Mouse (Mus musculus) left cerebral cortex, adult 9 months (tissue): ENCODE results near the gene Top2a.
"Not testable (repeated sequence)": the region's sequence is repeated elsewhere in the genome, so short reads cannot be mapped to it uniquely, and the experiment has no call there.

ENCODE experiments used
- DNase-seq, 2 experiments: peaks; one replicate each; pipeline ENCODE4 v3.0.0; 2022; ENCODE audit warnings: low spot score in 2 of 2

The Top2a gene

DNA sequence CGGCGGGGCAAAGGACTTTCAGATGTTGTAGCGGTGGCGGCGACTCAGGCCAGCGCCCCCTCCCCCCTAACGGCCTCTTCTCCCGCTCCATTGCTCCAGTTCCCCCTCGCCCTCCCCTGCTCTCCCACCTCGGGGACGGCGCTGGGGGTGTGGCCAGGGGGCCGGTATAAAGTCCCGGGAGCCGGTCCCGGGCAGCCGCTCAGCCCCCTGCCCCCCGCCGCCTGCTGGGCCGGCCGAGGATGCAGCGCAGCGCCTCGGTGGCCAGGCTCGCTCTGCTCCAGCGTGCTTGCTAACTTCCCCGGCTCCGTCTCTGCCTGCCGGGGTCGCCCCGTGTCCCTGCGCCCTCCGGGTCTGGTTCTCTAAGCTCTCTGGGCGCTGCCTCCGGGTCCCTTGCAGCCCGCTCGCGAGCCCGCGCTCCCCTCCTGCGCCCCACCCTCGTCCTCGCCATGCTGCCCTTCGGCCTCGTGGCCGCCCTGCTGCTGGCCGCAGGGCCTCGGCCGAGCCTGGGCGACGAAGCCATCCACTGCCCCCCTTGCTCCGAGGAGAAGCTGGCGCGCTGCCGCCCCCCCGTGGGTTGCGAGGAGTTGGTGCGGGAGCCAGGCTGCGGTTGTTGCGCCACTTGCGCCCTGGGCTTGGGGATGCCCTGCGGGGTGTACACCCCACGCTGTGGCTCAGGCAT is 17.2 kb upstream of the Top2a start, which contains the start of gene Igfbp4:
TSS of gene Igfbp4 (plus strand) at position 194 of the 679 bp plus-strand sequence.
- DNase-seq = no peak

DNA sequence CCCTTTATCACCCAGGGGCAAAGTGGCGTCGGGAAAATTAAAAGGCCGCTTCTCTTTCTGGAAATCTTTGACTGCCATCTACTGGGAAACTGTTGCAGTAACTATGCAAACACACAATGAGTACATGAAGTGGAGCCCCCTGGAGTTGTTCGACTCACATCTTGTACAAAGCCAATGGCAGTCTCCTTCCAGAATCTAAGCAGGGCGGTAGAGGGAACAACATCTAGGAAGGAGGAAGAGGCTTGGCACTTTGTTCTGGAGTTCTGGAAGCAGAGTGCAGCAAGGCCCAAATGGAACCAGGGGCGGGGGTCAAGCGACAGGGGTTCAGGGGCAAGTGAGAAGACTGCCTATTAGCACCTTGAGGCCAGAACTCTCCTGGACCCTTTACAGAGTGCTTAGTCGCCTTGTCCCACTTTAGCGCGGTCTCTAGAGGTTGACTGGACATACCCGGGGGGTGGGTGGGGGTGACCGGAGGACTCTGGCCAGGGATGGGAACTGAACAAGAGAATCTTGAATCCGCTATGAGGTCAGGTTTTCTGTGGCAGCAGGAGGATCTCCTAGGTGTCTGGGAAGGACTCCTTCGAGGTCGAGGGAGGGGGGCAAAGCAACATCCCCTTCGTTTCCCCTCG is 16.5 kb upstream of the Top2a start:
- DNase-seq = peak in 1 of 2 experiments; percentile 39

DNA sequence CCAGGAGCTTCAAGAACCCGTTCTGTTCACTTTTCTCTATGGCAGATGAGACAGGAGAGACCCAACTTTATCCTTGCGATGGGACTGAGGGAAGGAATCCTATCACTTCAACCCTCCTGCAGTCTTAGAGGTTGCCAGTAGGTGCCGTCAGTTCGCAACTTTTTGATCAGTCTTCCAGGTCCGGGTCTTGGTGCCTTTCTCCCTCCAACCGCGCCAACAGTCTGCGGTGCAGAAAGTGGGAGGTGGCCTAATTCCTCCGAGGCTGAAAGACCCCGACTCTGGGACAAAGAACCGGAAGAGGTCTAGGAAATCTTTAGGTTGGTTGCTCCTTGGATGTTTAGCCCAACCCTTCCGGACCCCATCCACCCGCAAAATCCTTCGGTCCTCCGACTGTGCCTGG is 15.8 kb upstream of the Top2a start:
- DNase-seq = peak in 1 of 2 experiments; percentile 81

GRCm38 (mm10) chr11:99036254-99036653 is 12.3 kb upstream of the Top2a start:
- DNase-seq = no peak

DNA sequence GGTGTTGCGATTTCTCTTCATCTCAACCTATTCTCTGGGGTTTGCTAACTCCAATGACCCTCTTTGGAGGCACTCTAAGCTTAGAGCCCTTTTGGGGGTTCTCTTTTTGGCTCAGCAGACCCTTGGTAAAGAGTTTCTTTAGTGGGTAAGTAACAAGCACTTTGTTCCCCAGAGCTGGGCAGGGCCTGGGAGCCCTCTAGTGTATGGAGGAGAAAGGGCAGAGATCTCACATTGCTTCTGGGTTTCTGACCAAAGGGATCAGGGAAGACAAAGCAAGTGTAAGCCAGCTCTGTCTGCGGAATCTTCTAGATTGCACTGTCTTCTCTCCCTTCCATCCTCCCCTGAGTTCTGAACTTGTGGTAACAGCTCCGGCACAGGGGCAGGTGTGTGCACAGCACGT is 11.4 kb upstream of the Top2a start:
- DNase-seq = no peak

- no peak for DNase-seq
These were observed 3.0 kb upstream of the Top2a start for GRCm38 (mm10) chr11:99026899-99027440.

- DNase-seq = no peak
These were observed 1.9 kb upstream of the Top2a start for GRCm38 (mm10) chr11:99025878-99026277.

GRCm38 (mm10) chr11:99024468-99025134 is 612 bp upstream of the Top2a start:
- no peak for DNase-seq

GRCm38 (mm10) chr11:99023094-99023493 is 895 bp downstream of the Top2a start:
- no peak for DNase-seq

DNA sequence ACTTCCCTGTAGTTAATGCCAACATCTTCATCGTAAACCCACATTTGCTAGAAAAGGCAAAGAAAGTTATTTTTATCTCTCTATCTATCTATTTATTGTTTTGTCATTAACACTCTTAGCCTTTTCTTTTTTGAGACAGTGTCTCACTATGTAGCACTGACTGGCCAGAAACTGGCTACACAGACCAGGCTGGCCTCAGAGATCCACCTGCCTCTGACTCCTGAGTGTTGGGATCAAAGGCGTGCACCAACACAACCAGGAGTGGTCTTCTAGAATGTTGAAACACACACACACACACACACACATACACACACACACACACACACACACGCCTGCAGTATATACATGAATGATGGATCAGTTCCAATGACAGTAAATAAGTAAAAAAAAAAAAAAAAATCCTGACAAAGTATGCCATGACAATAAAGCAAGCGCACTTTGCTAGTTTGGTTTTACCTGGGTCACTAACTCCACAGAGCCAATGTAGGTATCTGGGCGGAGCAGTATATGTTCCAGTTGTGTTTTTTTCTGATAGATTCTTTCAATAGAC is 1.5 kb downstream of the Top2a start:
- no peak for DNase-seq

DNA sequence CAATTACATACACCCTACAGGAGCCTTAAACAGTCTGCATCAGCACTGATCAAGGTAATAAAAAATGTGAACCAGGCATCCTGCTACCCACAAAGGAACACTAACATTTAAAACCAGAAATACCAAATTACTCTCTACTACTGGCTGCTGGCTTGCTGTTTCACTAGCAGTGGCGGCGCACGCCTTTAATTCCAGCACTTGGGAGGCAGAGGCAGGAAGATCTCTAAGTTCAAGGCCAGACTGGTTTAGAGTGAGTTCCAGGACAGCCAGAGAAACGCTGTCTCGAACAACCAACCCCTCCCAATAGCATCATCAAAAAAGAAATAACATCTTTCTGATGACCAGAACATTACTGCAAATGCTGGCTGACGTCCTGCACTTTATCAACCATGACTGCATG is 4.1 kb downstream of the Top2a start:
- DNase-seq = no peak

GRCm38 (mm10) chr11:99013856-99014255 is 10.1 kb downstream of the Top2a start:
- no peak for DNase-seq

GRCm38 (mm10) chr11:99010706-99011105 is 13.3 kb downstream of the Top2a start:
- DNase-seq = no peak

GRCm38 (mm10) chr11:99010124-99010523 is 13.9 kb downstream of the Top2a start:
- no peak for DNase-seq

DNA sequence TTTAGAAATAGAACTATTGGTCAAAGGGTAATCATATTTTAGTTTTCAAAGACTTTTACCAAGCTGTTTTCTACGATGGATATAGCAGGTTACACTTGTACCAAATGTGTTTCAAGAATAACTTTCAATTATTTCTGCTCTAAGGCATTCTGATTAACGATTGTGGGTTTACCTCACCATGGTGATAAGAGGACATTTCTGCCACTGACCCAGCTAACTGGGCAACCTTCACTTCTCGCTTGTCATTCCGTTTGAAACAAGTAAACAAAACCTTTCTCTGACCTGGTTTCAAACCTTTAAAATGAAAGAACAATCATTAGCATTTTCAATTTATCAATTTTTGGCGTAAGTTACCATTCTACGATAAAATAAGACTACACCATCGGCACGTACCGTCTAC is 17.2 kb downstream of the Top2a start:
- no peak for DNase-seq

DNA sequence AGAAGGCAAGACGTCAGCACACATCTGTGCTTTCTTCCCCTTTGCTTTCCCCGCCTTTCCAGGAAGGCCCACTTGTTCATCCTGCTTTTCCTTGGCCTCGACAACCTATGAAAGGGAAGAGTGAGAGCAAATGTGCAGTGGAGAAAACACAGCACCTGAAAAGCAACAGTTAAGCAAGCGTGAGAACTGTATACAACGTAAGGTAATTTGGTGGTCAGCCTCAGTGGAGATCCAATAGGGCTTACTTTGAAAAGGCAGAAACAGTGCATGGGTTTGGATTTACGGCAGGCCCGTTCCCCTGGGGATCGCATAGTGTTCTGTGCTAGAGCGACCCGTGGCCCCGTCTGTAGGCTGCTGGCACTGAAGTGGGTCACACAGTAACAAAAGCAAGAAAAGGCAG is 24.7 kb downstream of the Top2a start:
- no peak for DNase-seq

GRCm38 (mm10) chr11:98998776-98999175 is 25.2 kb downstream of the Top2a start:
- no peak for DNase-seq

DNA sequence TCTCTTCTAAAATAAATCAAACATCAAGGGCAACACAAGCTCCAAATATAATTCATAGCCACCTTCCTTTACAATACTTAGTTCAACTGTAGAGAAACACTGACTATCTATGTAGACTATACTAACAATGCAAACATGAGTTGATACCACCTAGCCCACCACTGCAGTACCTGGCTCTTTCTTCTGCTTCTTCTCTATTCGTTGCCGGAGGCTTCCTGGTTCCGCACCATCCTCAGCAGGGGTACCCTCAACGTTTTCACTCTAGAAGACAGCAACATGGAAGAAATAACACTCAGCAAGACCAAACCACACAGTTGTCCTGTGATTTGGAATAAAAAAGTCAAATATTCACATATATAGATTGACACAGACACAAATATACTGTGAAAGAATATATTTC is 26.3 kb downstream of the Top2a start:
- no peak for DNase-seq

DNA sequence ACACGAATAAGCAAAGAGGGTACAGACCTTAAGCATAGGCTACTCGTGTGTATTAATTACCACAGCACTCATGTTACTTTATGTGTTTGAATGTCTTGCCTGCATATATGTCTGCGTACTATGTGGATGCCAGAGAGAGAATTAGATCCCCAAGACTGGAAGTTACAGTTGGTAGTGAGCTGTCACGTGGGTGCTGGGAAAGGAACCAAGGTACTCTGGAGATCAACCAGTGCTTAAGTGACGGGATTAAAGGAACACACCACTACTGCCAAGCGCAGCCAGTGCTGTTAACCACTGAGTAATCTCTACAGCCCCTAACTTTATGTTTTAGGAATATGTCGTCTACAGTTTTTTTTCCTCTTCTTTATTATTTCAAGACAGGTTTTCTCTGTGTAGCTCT is 28.0 kb downstream of the Top2a start:
- no peak for DNase-seq

- DNase-seq = no peak
These were observed 33.1 kb downstream of the Top2a start for GRCm38 (mm10) chr11:98990866-98991265.

GRCm38 (mm10) chr11:98988260-98988659 is 35.7 kb downstream of the Top2a start:
- not testable (repeated sequence) for DNase-seq

DNA sequence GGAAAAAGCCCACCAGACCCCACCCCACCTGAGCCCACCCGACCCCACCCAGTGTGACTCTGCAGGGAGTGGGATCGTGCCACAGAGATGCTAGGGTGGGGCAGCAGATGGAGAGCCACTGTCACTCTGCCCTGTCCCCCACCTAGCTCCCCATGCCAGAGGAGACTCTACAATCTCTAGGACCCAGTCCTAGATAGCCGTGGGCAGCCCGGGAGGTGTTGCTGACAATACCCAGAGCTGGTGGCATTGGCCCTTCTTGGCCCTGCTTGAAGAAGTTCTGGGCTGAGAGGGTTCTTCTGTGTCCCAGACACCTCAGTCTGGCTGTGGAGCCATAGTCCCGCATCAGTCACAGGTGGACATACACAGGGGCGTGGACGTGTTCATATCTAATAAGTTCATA is 38.4 kb downstream of the Top2a start:
- DNase-seq = no peak
